Mouse (Mus musculus) testis, adult 2 months (tissue): ENCODE measurements around the gene Olfr1126. TPM values are rescaled to one million over a fixed set of nuclear protein-coding genes. Genes with fewer than 3 reads are reported as not detected.

ENCODE experiments used
- H3K27ac ChIP-seq: fragments of 200-500 bp; 2 replicates; pipeline ENCODE4 v1.5.1; 2012; ENCODE audit warnings: low read depth, low read length; ENCODE audit not compliant: control insufficient read depth, insufficient read depth
- H3K27me3 ChIP-seq: fragments of 200-500 bp; 2 replicates; pipeline ENCODE4 v1.6.1; 2012; ENCODE audit warnings: mild to moderate bottlenecking, low read length, moderate library complexity; ENCODE audit not compliant: control insufficient read depth, insufficient read depth
- H3K36me3 ChIP-seq: fragments of 200-500 bp; 2 replicates; pipeline ENCODE4 v1.6.1; 2012; ENCODE audit warnings: mild to moderate bottlenecking, low read length; ENCODE audit not compliant: control insufficient read depth, insufficient read depth
- H3K4me1 ChIP-seq: fragments of 200-500 bp; 2 replicates; pipeline ENCODE4 v1.6.1; 2012; ENCODE audit warnings: low read length; ENCODE audit not compliant: control insufficient read depth, insufficient read depth
- H3K4me3 ChIP-seq: fragments of 200-500 bp; 2 replicates; pipeline ENCODE4 v1.5.1; 2012; ENCODE audit warnings: low read depth, mild to moderate bottlenecking, low read length, moderate library complexity, mixed read lengths; ENCODE audit not compliant: control insufficient read depth
- CTCF ChIP-seq: fragments of 200-500 bp; IDR thresholded peaks from 2 replicates; pipeline ENCODE4 v1.5.1; 2012; ENCODE audit warnings: low read depth, mild to moderate bottlenecking, inconsistent platforms, low read length, moderate library complexity; ENCODE audit not compliant: control insufficient read depth, insufficient read depth, insufficient replicate concordance
- POLR2A ChIP-seq: fragments of 200-500 bp; IDR thresholded peaks from 2 replicates; pipeline ENCODE4 v1.6.1; 2012; ENCODE audit warnings: low read depth, mild to moderate bottlenecking, inconsistent platforms, low read length, moderate library complexity; ENCODE audit not compliant: control insufficient read depth
- polyA plus RNA-seq: library from polyadenylated mRNA; depleted of rRNA; stranded (reverse); fragments of >200 nt; gene quantifications from 2 replicates; pipeline ENCODE4 v1.2.3, GENCODE M21; 2012; rRNA removed

Gene Olfr1126
- polyA plus RNA-seq, 1 experiment: not detected

DNA sequence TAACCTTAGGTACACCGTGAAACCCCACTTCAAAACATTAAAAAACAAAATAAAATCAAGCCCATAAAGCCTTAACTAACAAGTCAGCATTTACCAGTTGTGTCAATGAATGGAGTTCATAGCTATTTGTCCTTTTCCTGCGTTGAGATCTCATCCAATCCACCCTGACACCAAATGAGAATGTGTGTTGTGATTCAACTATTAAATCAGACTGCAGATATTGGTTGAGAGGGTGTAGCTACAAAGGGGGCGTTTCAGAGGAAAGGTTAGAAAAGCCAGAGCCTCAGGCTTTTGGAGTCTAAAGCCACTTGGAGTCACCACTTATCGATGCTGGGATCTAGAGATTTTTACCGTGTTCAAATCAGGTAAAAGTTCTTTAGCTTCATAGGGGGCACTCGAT, 52.5 kb downstream of the Olfr1126 start, which contains the start of gene Pramel6:
Pramel6 (plus strand) TSS at position 301 of the 400 bp plus-strand sequence.
- no peaks in the 10 kb centered on the region for H3K27me3 ChIP-seq
- H3K27ac ChIP-seq: no peak within 1 kb of the TSS
- no peaks in the 10 kb centered on the region for H3K36me3 ChIP-seq
- TF ChIP-seq CTCF (no peak), POLR2A (no peak)
- no peaks in the 10 kb centered on the region for H3K4me1 ChIP-seq
- H3K4me3 ChIP-seq: no peak within 1 kb of the TSS

Other genes starting within 250 kb of the Olfr1126 start
- gene Olfr1113, start 245.0 kb upstream of the Olfr1126 start, polyA plus RNA-seq: not detected in 2 replicates
- not detected in 2 replicates for gene Olfr1115, start 205.9 kb upstream of the Olfr1126 start, polyA plus RNA-seq
- not detected in 2 replicates for gene Olfr1116, start 186.4 kb upstream of the Olfr1126 start, polyA plus RNA-seq
- not detected in 2 replicates for gene Olfr1118, start 146.4 kb upstream of the Olfr1126 start, polyA plus RNA-seq
- gene Olfr1120, start 99.1 kb upstream of the Olfr1126 start, polyA plus RNA-seq: not detected in 2 replicates
- gene Olfr1121, start 84.1 kb upstream of the Olfr1126 start, polyA plus RNA-seq: not detected in 2 replicates
- not detected in 2 replicates for gene Olfr1122, start 68.1 kb upstream of the Olfr1126 start, polyA plus RNA-seq
- not detected in 2 replicates for gene Olfr1123, start 37.3 kb upstream of the Olfr1126 start, polyA plus RNA-seq
- not detected in 2 replicates for gene Olfr1124, start 23.7 kb upstream of the Olfr1126 start, polyA plus RNA-seq
- 0.13 and 0.21 TPM in 2 replicates for gene Pramel7, start 43.1 kb downstream of the Olfr1126 start, polyA plus RNA-seq
- not detected in 2 replicates for gene Pramel6, start 52.6 kb downstream of the Olfr1126 start, polyA plus RNA-seq
- 0.08 and 0.42 TPM in 2 replicates for gene Olfr153, start 77.8 kb downstream of the Olfr1126 start, polyA plus RNA-seq
- gene Olfr1128, start 91.6 kb downstream of the Olfr1126 start, polyA plus RNA-seq: not detected in 2 replicates
- not detected in 2 replicates for gene Olfr1129, start 119.9 kb downstream of the Olfr1126 start, polyA plus RNA-seq
- gene Olfr1130, start 152.2 kb downstream of the Olfr1126 start, polyA plus RNA-seq: not detected in 2 replicates
- gene Olfr1131, start 173.1 kb downstream of the Olfr1126 start, polyA plus RNA-seq: not detected in 2 replicates
- gene Olfr1132, start 183.6 kb downstream of the Olfr1126 start, polyA plus RNA-seq: not detected in 2 replicates
- gene Olfr1133, start 193.4 kb downstream of the Olfr1126 start, polyA plus RNA-seq: not detected in 2 replicates
- not detected in 2 replicates for gene Olfr1134, start 204.5 kb downstream of the Olfr1126 start, polyA plus RNA-seq
- gene Olfr1135, start 219.7 kb downstream of the Olfr1126 start, polyA plus RNA-seq: not detected in 2 replicates
- not detected in 2 replicates for gene Olfr1136, start 240.0 kb downstream of the Olfr1126 start, polyA plus RNA-seq